Mouse (Mus musculus): ENCODE results near the gene Pnpla8.

GRCm38 (mm10) chr12:44304012-44304411 is 82.8 kb downstream of the Pnpla8 start:
- TF ChIP-seq CTCF (IDR thresholded peaks at IDR 0.05; ENCODE audit: insufficient read depth, low read depth, low read length) (no peak), POLR2A (IDR thresholded peaks at IDR 0.05; ENCODE audit: insufficient read depth, low read depth, low read length) (no peak)

Measured in olfactory bulb, adult 2 months (tissue).